Mouse (Mus musculus): ENCODE measurements around the gene Adgrg1. TPM values are rescaled to one million over a fixed set of nuclear protein-coding genes. Genes with fewer than 3 reads are reported as not detected.

Gene Adgrg1
- polyA plus RNA-seq, 1 experiment from 2014 or later, result 2.7 TPM

- no peaks in the 10 kb centered on the region for H3K27me3 ChIP-seq (ENCODE audit: control insufficient read depth, insufficient read depth, low read length)
- no peak for ATAC-seq (ENCODE audit: insufficient number of reproducible peaks, insufficient read depth, low FRiP score, low read depth)
- H3K9ac ChIP-seq (ENCODE audit: low read length), result no peak overlapping the region
- peaks cover 24 to 25% of the 10 kb centered on the region in 2 experiments for H3K4me1 ChIP-seq (ENCODE audit: control insufficient read depth in 2 of 2, insufficient read depth in 2 of 2, low read length in 2 of 2)
- peak overlapping the region; percentile 5 to 58; a peak in 1 of 4 replicates for H3K27ac ChIP-seq (replicated peaks in 1 of 2; ENCODE audit: control insufficient read depth in 1 of 2, insufficient read depth in 1 of 2, low read depth in 2 of 2, low read length in 2 of 2)
- H3K9me3 ChIP-seq (ENCODE audit: control insufficient read depth, low read length), result no peaks in the 10 kb centered on the region
- no peak overlapping the region for H3K4me2 ChIP-seq (ENCODE audit: low read length)
- 68% methylated on average over 5 of the region's 5 CpGs for WGBS
- H3K4me3 ChIP-seq (ENCODE audit: control insufficient read depth in 1 of 2, insufficient read depth in 1 of 2, low read depth in 1 of 2, low read length in 2 of 2), result no peak overlapping the region
- no peaks in the 10 kb centered on the region for H3K36me3 ChIP-seq (ENCODE audit: control insufficient read depth, insufficient read depth, low read length)
Measured at GRCm38 (mm10) chr8:95001165-95001564, 26.6 kb downstream of the Adgrg1 start.

- no peaks in the 10 kb centered on the region for H3K36me3 ChIP-seq (ENCODE audit: control insufficient read depth, insufficient read depth, low read length)
- H3K4me1 ChIP-seq (ENCODE audit: control insufficient read depth in 2 of 2, insufficient read depth in 2 of 2, low read length in 2 of 2), result peaks cover 24 to 25% of the 10 kb centered on the region in 2 experiments
- H3K4me3 ChIP-seq (ENCODE audit: control insufficient read depth in 1 of 2, insufficient read depth in 1 of 2, low read depth in 1 of 2, low read length in 2 of 2), result no peak overlapping the region
- H3K9ac ChIP-seq (ENCODE audit: low read length), result no peak overlapping the region
- 4% methylated on average over 7 of the region's 7 CpGs for WGBS
- H3K9me3 ChIP-seq (ENCODE audit: control insufficient read depth, low read length), result no peaks in the 10 kb centered on the region
- H3K27ac ChIP-seq (replicated peaks in 1 of 2; ENCODE audit: control insufficient read depth in 1 of 2, insufficient read depth in 1 of 2, low read depth in 2 of 2, low read length in 2 of 2), result peak overlapping the region; percentile 4 to 31; a peak in 2 of 4 replicates
- ATAC-seq (ENCODE audit: insufficient number of reproducible peaks, insufficient read depth, low FRiP score, low read depth), result peak; percentile 62
- H3K27me3 ChIP-seq (ENCODE audit: control insufficient read depth, insufficient read depth, low read length), result no peaks in the 10 kb centered on the region
- peak overlapping the region; percentile 34 for H3K4me2 ChIP-seq (ENCODE audit: low read length)
Measured at GRCm38 (mm10) chr8:95001655-95002054, 27.1 kb downstream of the Adgrg1 start.

- H3K27ac ChIP-seq (replicated peaks in 1 of 2; ENCODE audit: control insufficient read depth in 1 of 2, insufficient read depth in 1 of 2, low read depth in 2 of 2, low read length in 2 of 2), result peak overlapping the region; percentile 4 to 31; a peak in 3 of 4 replicates
- no peaks in the 10 kb centered on the region for H3K9me3 ChIP-seq (ENCODE audit: control insufficient read depth, low read length)
- H3K4me2 ChIP-seq (ENCODE audit: low read length), result peak overlapping the region; percentile 34
- peaks cover 24 to 25% of the 10 kb centered on the region in 2 experiments for H3K4me1 ChIP-seq (ENCODE audit: control insufficient read depth in 2 of 2, insufficient read depth in 2 of 2, low read length in 2 of 2)
- H3K4me3 ChIP-seq (ENCODE audit: control insufficient read depth in 1 of 2, insufficient read depth in 1 of 2, low read depth in 1 of 2, low read length in 2 of 2), result no peak overlapping the region
- no peaks in the 10 kb centered on the region for H3K27me3 ChIP-seq (ENCODE audit: control insufficient read depth, insufficient read depth, low read length)
- no peak overlapping the region for H3K9ac ChIP-seq (ENCODE audit: low read length)
- 19% methylated on average over 8 of the region's 8 CpGs for WGBS
- H3K36me3 ChIP-seq (ENCODE audit: control insufficient read depth, insufficient read depth, low read length), result no peaks in the 10 kb centered on the region
- peak; percentile 40; the same call in 1 of the 2 replicates for ATAC-seq (ENCODE audit: insufficient number of reproducible peaks, insufficient read depth, low FRiP score, low read depth)
Measured at GRCm38 (mm10) chr8:95002089-95002655, 27.6 kb downstream of the Adgrg1 start.

- Histone ChIP-seq H3K27ac (replicated peaks in 1 of 2; ENCODE audit: control insufficient read depth in 1 of 2, insufficient read depth in 1 of 2, low read depth in 2 of 2, low read length in 2 of 2) (no peak overlapping the region), H3K9ac (ENCODE audit: low read length) (no peak overlapping the region), H3K4me1 (ENCODE audit: control insufficient read depth in 2 of 2, insufficient read depth in 2 of 2, low read length in 2 of 2) (no peaks in the 10 kb centered on the region; a peak in 1 of 4 replicates), H3K36me3 (ENCODE audit: control insufficient read depth, insufficient read depth, low read length) (no peaks in the 10 kb centered on the region), H3K27me3 (ENCODE audit: control insufficient read depth, insufficient read depth, low read length) (no peaks in the 10 kb centered on the region), H3K4me2 (ENCODE audit: low read length) (no peak overlapping the region), H3K4me3 (ENCODE audit: control insufficient read depth in 1 of 2, insufficient read depth in 1 of 2, low read depth in 1 of 2, low read length in 2 of 2) (no peak overlapping the region), H3K9me3 (ENCODE audit: control insufficient read depth, low read length) (no peaks in the 10 kb centered on the region)
- ATAC-seq (ENCODE audit: insufficient number of reproducible peaks, insufficient read depth, low FRiP score, low read depth), result no peak
- WGBS, result 76% methylated on average over 15 of the region's 15 CpGs
Measured at GRCm38 (mm10) chr8:95012442-95012919, 37.9 kb downstream of the Adgrg1 start.

- Histone ChIP-seq H3K4me3 (ENCODE audit: control insufficient read depth in 1 of 2, insufficient read depth in 1 of 2, low read depth in 1 of 2, low read length in 2 of 2) (no peak overlapping the region), H3K27me3 (ENCODE audit: control insufficient read depth, insufficient read depth, low read length) (no peaks in the 10 kb centered on the region), H3K9ac (ENCODE audit: low read length) (no peak overlapping the region), H3K4me1 (ENCODE audit: control insufficient read depth in 2 of 2, insufficient read depth in 2 of 2, low read length in 2 of 2) (peaks cover 0 to 2% of the 10 kb centered on the region in 2 experiments; a peak in 1 of 4 replicates), H3K27ac (replicated peaks in 1 of 2; ENCODE audit: control insufficient read depth in 1 of 2, insufficient read depth in 1 of 2, low read depth in 2 of 2, low read length in 2 of 2) (no peak overlapping the region), H3K9me3 (ENCODE audit: control insufficient read depth, low read length) (no peaks in the 10 kb centered on the region), H3K36me3 (ENCODE audit: control insufficient read depth, insufficient read depth, low read length) (no peaks in the 10 kb centered on the region), H3K4me2 (ENCODE audit: low read length) (no peak overlapping the region)
- ATAC-seq (ENCODE audit: insufficient number of reproducible peaks, insufficient read depth, low FRiP score, low read depth), result no peak
- WGBS, result 62% methylated on average over 4 of the region's 4 CpGs
Measured at GRCm38 (mm10) chr8:95015866-95016265, 41.3 kb downstream of the Adgrg1 start.

DNA sequence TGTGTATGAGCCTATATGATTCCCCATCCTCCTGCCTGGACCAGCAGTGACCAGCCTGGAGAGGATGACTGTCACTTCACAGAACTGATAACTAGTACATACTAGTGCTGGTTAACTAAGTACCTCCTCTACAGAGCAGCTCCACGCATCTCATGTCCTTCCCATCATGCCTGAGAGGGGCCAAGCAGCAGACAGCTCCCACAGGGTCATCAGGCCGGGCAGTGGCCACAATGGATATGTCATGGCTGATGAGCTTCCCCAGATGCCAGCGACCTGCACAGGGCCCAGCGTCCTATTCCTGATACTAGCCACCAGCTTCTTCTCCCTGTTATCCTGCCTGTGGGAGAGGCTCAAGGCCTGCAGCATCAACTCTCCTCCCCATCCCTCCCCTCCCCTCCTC, 42.1 kb downstream of the Adgrg1 start:
- 42% methylated on average over 4 of the region's 4 CpGs for WGBS
- no peak for ATAC-seq (ENCODE audit: insufficient number of reproducible peaks, insufficient read depth, low FRiP score, low read depth)
- H3K9me3 ChIP-seq (ENCODE audit: control insufficient read depth, low read length), result no peaks in the 10 kb centered on the region
- H3K4me3 ChIP-seq (ENCODE audit: control insufficient read depth in 1 of 2, insufficient read depth in 1 of 2, low read depth in 1 of 2, low read length in 2 of 2), result no peak overlapping the region
- H3K9ac ChIP-seq (ENCODE audit: low read length), result no peak overlapping the region
- H3K4me1 ChIP-seq (ENCODE audit: control insufficient read depth in 2 of 2, insufficient read depth in 2 of 2, low read length in 2 of 2), result peaks cover 0 to 2% of the 10 kb centered on the region in 2 experiments; a peak in 1 of 4 replicates
- no peaks in the 10 kb centered on the region for H3K36me3 ChIP-seq (ENCODE audit: control insufficient read depth, insufficient read depth, low read length)
- no peak overlapping the region for H3K4me2 ChIP-seq (ENCODE audit: low read length)
- H3K27ac ChIP-seq (replicated peaks in 1 of 2; ENCODE audit: control insufficient read depth in 1 of 2, insufficient read depth in 1 of 2, low read depth in 2 of 2, low read length in 2 of 2), result no peak overlapping the region
- no peaks in the 10 kb centered on the region for H3K27me3 ChIP-seq (ENCODE audit: control insufficient read depth, insufficient read depth, low read length)

GRCm38 (mm10) chr8:95017451-95017850, 42.9 kb downstream of the Adgrg1 start, which contains the start of gene Adgrg3:
Gene Adgrg3, plus strand, starts transcription at chr8:95017692.
- ATAC-seq (ENCODE audit: insufficient number of reproducible peaks, insufficient read depth, low FRiP score, low read depth), result no peak
- 66% methylated on average over 11 of the region's 11 CpGs for WGBS
- Histone ChIP-seq H3K4me3 (ENCODE audit: control insufficient read depth in 1 of 2, insufficient read depth in 1 of 2, low read depth in 1 of 2, low read length in 2 of 2) (no peak within 1 kb of the TSS), H3K4me2 (ENCODE audit: low read length) (no peak within 1 kb of the TSS), H3K4me1 (ENCODE audit: control insufficient read depth in 2 of 2, insufficient read depth in 2 of 2, low read length in 2 of 2) (peaks cover 0 to 2% of the 10 kb centered on the region in 2 experiments; a peak in 1 of 4 replicates), H3K36me3 (ENCODE audit: control insufficient read depth, insufficient read depth, low read length) (no peaks in the 10 kb centered on the region), H3K9ac (ENCODE audit: low read length) (no peak within 1 kb of the TSS), H3K9me3 (ENCODE audit: control insufficient read depth, low read length) (no peaks in the 10 kb centered on the region), H3K27me3 (ENCODE audit: control insufficient read depth, insufficient read depth, low read length) (no peaks in the 10 kb centered on the region), H3K27ac (replicated peaks in 1 of 2; ENCODE audit: control insufficient read depth in 1 of 2, insufficient read depth in 1 of 2, low read depth in 2 of 2, low read length in 2 of 2) (no peak within 1 kb of the TSS)

All from heart, embryonic 14.5 days (tissue).